Mouse (Mus musculus): ENCODE results near the gene Zbtb7a. TPM values are rescaled to one million over a fixed set of nuclear protein-coding genes. Genes with fewer than 3 reads are reported as not detected.

Gene Zbtb7a
- polyA plus RNA-seq, 1 experiment from 2014 or later, result 13.6 TPM

GRCm38 (mm10) chr10:81191342-81191982 lies 56.4 kb downstream of the Zbtb7a start:
- WGBS, result 88% methylated on average over 18 of the region's 18 CpGs
- H3K27ac ChIP-seq (ENCODE audit: low read depth, low read length), result peak overlapping the region; percentile 98; the same call in 1 of the 2 replicates
- H3K9ac ChIP-seq (ENCODE audit: low read depth, low read length), result no peak overlapping the region
- peaks cover 11% of the 10 kb centered on the region for H3K27me3 ChIP-seq (replicated peaks; ENCODE audit: control insufficient read depth, insufficient read depth, low read length)
- no peak for ATAC-seq
- H3K4me2 ChIP-seq (ENCODE audit: low read length), result peak overlapping the region; percentile 75
- H3K4me1 ChIP-seq (ENCODE audit: control insufficient read depth, insufficient read depth, low read depth, low read length), result peaks cover 19% of the 10 kb centered on the region
- no peaks in the 10 kb centered on the region for H3K9me3 ChIP-seq (ENCODE audit: control insufficient read depth, low read length)
- peaks cover 11% of the 10 kb centered on the region for H3K36me3 ChIP-seq (ENCODE audit: control insufficient read depth, insufficient read depth, low read length)
- H3K4me3 ChIP-seq (ENCODE audit: low read length), result no peak overlapping the region

- ATAC-seq, result peak; percentile 90
- Histone ChIP-seq H3K4me3 (ENCODE audit: low read length) (peak overlapping the region; percentile 63), H3K4me2 (ENCODE audit: low read length) (peak overlapping the region; percentile 75), H3K9me3 (ENCODE audit: control insufficient read depth, low read length) (no peaks in the 10 kb centered on the region), H3K27ac (ENCODE audit: low read depth, low read length) (peak overlapping the region; percentile 98), H3K4me1 (ENCODE audit: control insufficient read depth, insufficient read depth, low read depth, low read length) (peaks cover 19% of the 10 kb centered on the region), H3K36me3 (ENCODE audit: control insufficient read depth, insufficient read depth, low read length) (peaks cover 11% of the 10 kb centered on the region), H3K27me3 (replicated peaks; ENCODE audit: control insufficient read depth, insufficient read depth, low read length) (peaks cover 14% of the 10 kb centered on the region), H3K9ac (ENCODE audit: low read depth, low read length) (peak overlapping the region; percentile 85)
- under 1% methylated on average over 68 of the region's 93 CpGs for whole genome bisulfite sequencing
Observed at GRCm38 (mm10) chr10:81192270-81192967, 57.4 kb downstream of the Zbtb7a start.

DNA sequence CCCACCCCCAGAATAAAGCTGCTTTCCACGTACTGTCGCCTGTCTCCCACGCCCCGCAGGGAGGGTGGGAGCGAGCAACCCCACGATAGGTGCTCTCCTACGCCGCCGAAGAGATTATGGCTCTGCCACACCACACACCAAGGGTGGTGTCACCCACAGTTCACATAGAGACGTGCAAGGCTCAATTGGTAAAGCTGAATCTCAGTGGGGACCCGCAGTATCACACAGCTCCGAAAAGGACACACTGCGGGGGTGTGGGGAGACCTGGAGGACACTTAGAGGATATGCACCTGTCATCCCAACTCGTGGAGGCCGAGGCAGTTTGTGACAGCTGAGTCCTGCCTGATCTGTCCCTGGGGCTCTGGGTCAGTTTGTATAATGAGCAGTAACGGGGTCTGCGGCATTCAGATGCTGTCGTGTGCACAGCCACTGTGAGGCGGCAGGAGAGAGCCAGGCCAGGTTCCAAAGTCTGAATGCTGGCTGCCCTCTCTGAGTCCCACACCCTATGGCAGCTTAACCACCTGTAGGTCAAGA lies 58.0 kb downstream of the Zbtb7a start:
- under 1% methylated on average over 19 of the region's 19 CpGs for WGBS
- peaks cover 14% of the 10 kb centered on the region for H3K27me3 ChIP-seq (replicated peaks; ENCODE audit: control insufficient read depth, insufficient read depth, low read length)
- ATAC-seq, result peak; percentile 48; the same call in 1 of the 2 replicates
- no peaks in the 10 kb centered on the region for H3K9me3 ChIP-seq (ENCODE audit: control insufficient read depth, low read length)
- H3K4me2 ChIP-seq (ENCODE audit: low read length), result peak overlapping the region; percentile 75
- peak overlapping the region; percentile 85 for H3K9ac ChIP-seq (ENCODE audit: low read depth, low read length)
- H3K4me1 ChIP-seq (ENCODE audit: control insufficient read depth, insufficient read depth, low read depth, low read length), result peaks cover 19% of the 10 kb centered on the region
- peak overlapping the region; percentile 63 for H3K4me3 ChIP-seq (ENCODE audit: low read length)
- peaks cover 11% of the 10 kb centered on the region for H3K36me3 ChIP-seq (ENCODE audit: control insufficient read depth, insufficient read depth, low read length)
- peak overlapping the region; percentile 98 for H3K27ac ChIP-seq (ENCODE audit: low read depth, low read length)

DNA sequence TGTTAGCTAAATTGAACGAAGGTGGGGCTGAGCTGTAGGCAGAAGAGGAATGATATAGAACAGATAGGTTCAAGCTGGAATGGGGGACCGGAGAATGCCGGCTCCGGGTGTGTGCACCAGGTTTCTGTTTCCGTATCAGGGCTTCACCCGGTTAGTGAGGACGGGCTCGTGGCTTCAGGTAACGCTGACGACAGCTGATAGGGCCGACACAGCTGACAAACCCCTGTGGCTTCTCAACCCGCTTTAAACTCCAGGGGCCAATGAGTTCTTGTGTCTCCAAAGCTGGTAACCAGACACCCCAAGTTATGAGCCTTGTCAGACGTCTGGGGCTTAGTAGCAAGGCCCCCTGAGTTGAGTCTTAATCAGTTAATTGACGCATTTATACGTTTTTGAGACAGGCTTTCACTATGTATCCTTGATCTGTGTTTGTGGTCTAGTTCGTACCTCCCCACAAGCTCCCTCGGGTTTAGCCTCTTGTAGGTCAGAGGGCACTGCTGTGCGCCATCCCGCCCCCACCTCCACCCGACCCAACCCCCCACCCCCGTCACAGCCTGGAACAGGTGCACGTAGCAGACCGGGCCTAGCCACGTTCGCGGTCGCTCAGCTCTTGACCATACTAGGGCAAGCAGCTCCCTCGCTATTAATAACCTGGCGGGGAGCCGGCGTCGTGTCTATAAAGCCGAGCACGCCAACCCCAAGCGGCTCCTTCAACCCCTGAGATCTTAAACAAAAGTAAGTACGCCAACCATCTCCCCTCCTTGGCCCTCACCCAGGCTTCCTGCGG lies 59.2 kb downstream of the Zbtb7a start:
- Histone ChIP-seq H3K4me3 (ENCODE audit: low read length) (no peak overlapping the region), H3K36me3 (ENCODE audit: control insufficient read depth, insufficient read depth, low read length) (peaks cover 11% of the 10 kb centered on the region), H3K27ac (ENCODE audit: low read depth, low read length) (no peak overlapping the region), H3K27me3 (replicated peaks; ENCODE audit: control insufficient read depth, insufficient read depth, low read length) (peaks cover 14% of the 10 kb centered on the region), H3K4me1 (ENCODE audit: control insufficient read depth, insufficient read depth, low read depth, low read length) (peaks cover 19% of the 10 kb centered on the region), H3K9me3 (ENCODE audit: control insufficient read depth, low read length) (no peaks in the 10 kb centered on the region), H3K4me2 (ENCODE audit: low read length) (no peak overlapping the region), H3K9ac (ENCODE audit: low read depth, low read length) (peak overlapping the region; percentile 35)
- 14% methylated on average over 37 of the region's 37 CpGs for WGBS
- ATAC-seq, result no peak

DNA sequence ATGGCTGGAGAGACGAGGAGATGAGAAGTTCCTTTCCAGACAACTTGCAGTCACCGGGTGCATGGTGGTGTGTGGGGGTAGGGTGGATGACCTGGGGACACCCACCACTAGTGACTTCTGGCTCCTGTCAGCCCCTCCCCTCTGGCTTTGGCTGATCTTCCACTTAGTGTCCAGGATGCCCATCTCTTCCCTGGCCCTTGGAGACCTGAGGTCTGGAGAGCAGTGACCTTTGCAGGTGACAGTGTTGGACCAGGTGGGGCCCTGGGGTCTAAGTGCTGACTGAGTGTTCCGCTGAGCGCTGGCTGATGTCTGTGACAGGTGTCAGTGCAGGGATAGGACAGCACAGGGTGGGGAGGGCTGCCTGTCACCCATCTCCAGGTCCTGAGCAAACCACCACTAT lies 60.3 kb downstream of the Zbtb7a start:
- H3K4me1 ChIP-seq (ENCODE audit: control insufficient read depth, insufficient read depth, low read depth, low read length), result peaks cover 19% of the 10 kb centered on the region
- peaks cover 4% of the 10 kb centered on the region for H3K36me3 ChIP-seq (ENCODE audit: control insufficient read depth, insufficient read depth, low read length)
- H3K9me3 ChIP-seq (ENCODE audit: control insufficient read depth, low read length), result no peaks in the 10 kb centered on the region
- no peak for ATAC-seq
- 81% methylated on average over 4 of the region's 4 CpGs for WGBS
- H3K4me2 ChIP-seq (ENCODE audit: low read length), result no peak overlapping the region
- H3K4me3 ChIP-seq (ENCODE audit: low read length), result no peak overlapping the region
- peaks cover 14% of the 10 kb centered on the region for H3K27me3 ChIP-seq (replicated peaks; ENCODE audit: control insufficient read depth, insufficient read depth, low read length)
- H3K27ac ChIP-seq (ENCODE audit: low read depth, low read length), result no peak overlapping the region
- H3K9ac ChIP-seq (ENCODE audit: low read depth, low read length), result no peak overlapping the region

DNA sequence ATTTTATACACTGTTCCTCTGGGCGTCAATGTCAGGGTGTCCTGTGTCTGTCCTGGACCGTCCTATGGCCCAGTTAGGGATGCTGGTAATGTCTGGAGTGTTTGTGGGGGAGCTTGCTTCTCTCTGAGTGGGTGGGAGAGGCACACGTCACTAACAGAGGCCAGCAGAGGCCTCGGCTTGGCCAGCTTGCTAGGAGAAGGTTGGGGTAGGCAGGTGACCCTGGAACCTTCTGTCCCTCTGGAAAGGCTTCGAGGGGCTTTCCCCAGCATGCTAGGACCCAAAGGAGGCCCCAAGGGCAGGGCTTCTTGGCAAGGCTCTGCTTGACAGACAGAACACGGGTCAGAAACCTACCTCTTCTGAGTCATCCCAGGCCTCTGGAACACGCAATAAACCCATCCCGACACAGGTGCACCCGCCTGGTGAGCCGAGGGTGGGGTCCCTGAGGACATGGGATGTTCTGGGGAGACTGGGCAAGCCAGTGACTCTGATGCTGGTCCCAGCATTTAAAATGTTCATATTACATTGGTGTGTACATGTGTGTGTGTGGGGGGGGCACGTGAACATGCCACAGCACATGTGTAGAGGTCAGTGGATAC lies 61.5 kb downstream of the Zbtb7a start:
- no peak for ATAC-seq
- H3K27me3 ChIP-seq (replicated peaks; ENCODE audit: control insufficient read depth, insufficient read depth, low read length), result peaks cover 14% of the 10 kb centered on the region

GRCm38 (mm10) chr10:81197305-81197704 lies 62.3 kb downstream of the Zbtb7a start:
- no peak overlapping the region; the same call in 1 of the 2 replicates for H3K9ac ChIP-seq (ENCODE audit: low read depth, low read length)
- peaks cover 14% of the 10 kb centered on the region for H3K27me3 ChIP-seq (replicated peaks; ENCODE audit: control insufficient read depth, insufficient read depth, low read length)
- H3K4me2 ChIP-seq (ENCODE audit: low read length), result no peak overlapping the region
- WGBS, result 49% methylated on average over 6 of the region's 6 CpGs
- no peaks in the 10 kb centered on the region for H3K36me3 ChIP-seq (ENCODE audit: control insufficient read depth, insufficient read depth, low read length)
- H3K9me3 ChIP-seq (ENCODE audit: control insufficient read depth, low read length), result no peaks in the 10 kb centered on the region
- H3K4me3 ChIP-seq (ENCODE audit: low read length), result no peak overlapping the region
- peaks cover 14% of the 10 kb centered on the region for H3K4me1 ChIP-seq (ENCODE audit: control insufficient read depth, insufficient read depth, low read depth, low read length)
- H3K27ac ChIP-seq (ENCODE audit: low read depth, low read length), result no peak overlapping the region
- ATAC-seq, result no peak

More for the DNA sequence above, 61.5 kb downstream of the Zbtb7a start:
- no peak overlapping the region for H3K4me3 ChIP-seq (ENCODE audit: low read length)
- no peaks in the 10 kb centered on the region for H3K36me3 ChIP-seq (ENCODE audit: control insufficient read depth, insufficient read depth, low read length)
- H3K4me2 ChIP-seq (ENCODE audit: low read length), result no peak overlapping the region
- no peaks in the 10 kb centered on the region for H3K9me3 ChIP-seq (ENCODE audit: control insufficient read depth, low read length)
- no peak overlapping the region for H3K9ac ChIP-seq (ENCODE audit: low read depth, low read length)
- H3K27ac ChIP-seq (ENCODE audit: low read depth, low read length), result no peak overlapping the region
- WGBS, result 70% methylated on average over 11 of the region's 11 CpGs
- peaks cover 19% of the 10 kb centered on the region for H3K4me1 ChIP-seq (ENCODE audit: control insufficient read depth, insufficient read depth, low read depth, low read length)

- no peak overlapping the region for H3K27ac ChIP-seq (ENCODE audit: low read depth, low read length)
- no peak overlapping the region for H3K4me2 ChIP-seq (ENCODE audit: low read length)
- H3K9ac ChIP-seq (ENCODE audit: low read depth, low read length), result no peak overlapping the region
- H3K9me3 ChIP-seq (ENCODE audit: control insufficient read depth, low read length), result no peaks in the 10 kb centered on the region
- no peak for ATAC-seq
- WGBS, result 2% methylated on average over 9 of the region's 9 CpGs
- peaks cover 10% of the 10 kb centered on the region for H3K4me1 ChIP-seq (ENCODE audit: control insufficient read depth, insufficient read depth, low read depth, low read length)
- no peak overlapping the region for H3K4me3 ChIP-seq (ENCODE audit: low read length)
- H3K27me3 ChIP-seq (replicated peaks; ENCODE audit: control insufficient read depth, insufficient read depth, low read length), result peaks cover 14% of the 10 kb centered on the region
- H3K36me3 ChIP-seq (ENCODE audit: control insufficient read depth, insufficient read depth, low read length), result no peaks in the 10 kb centered on the region
Observed at GRCm38 (mm10) chr10:81198230-81198629, 63.2 kb downstream of the Zbtb7a start.

Data from hindbrain, embryonic 16.5 days (tissue).